Mouse (Mus musculus) stomach, postnatal 0 days (tissue): ENCODE data around the gene Magi1.

Experiments
- CTCF ChIP-seq: IDR thresholded peaks from 2 replicates; pipeline ENCODE4 v1.5.1; 2016; ENCODE audit warnings: antibody characterized with exemption, low read depth, mild to moderate bottlenecking, moderate library complexity
- EP300 ChIP-seq: optimal IDR thresholded peaks from 2 replicates; pipeline ENCODE3; 2016; ENCODE audit warnings: antibody characterized with exemption

- TF ChIP-seq CTCF (no peak), EP300 (no peak)
These were observed 118.8 kb downstream of the Magi1 start for GRCm38 (mm10) chr6:94164753-94165536.
